Mouse (Mus musculus): ENCODE measurements at regions not wholly inside any gene's neighbourhood (a gene's known extent, or its start where the extent isn't known, plus 50 kb on each side); places are given as distances from the start of the nearest gene placed in this dataset.

DNA sequence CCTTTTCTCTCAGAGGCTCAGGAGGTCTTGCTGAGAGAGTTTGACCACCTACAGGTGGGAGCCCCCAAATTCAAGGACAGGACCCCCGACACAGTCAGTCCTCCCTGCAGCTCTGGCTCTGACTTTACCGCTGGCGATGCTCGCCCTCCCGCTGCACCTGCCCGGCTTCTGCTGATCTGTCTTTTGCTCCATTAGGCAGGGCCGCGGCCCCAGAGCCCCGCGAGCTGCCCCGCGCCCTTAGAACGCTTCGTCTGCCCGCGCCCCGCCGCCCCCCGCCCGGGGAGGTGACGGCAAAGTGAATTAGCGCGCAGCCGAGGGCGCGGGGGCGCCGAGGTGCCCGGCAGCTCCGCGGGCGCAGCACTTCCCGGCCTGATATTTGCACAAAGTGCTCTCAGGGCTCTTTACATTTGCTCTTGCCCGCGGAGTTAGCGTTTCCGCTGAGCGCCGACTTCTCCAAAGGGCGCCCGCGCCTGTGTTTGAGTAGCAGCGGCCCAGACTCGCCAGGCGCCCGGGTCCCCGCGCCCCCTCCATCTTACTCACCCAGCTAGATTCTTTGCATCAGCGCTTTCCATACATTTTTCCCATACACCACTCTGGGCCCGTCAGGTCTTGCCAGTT, 260.7 kb upstream of the 4930535I16Rik start:
- Histone ChIP-seq H3K36me3 (ENCODE audit: insufficient read depth, low read length) (no peaks in the 10 kb centered on the region), H3K27me3 (replicated peaks; ENCODE audit: insufficient read depth, low read length) (peaks cover 13% of the 10 kb centered on the region; the same call in 1 of the 2 replicates), H3K27ac (ENCODE audit: low read length) (no peak overlapping the region), H3K9me3 (ENCODE audit: low read length) (no peaks in the 10 kb centered on the region), H3K4me3 (ENCODE audit: low read depth, low read length) (peak overlapping the region; percentile 15; the same call in 1 of the 2 replicates), H3K4me2 (replicated peaks; ENCODE audit: low read depth, low read length) (peak overlapping the region; percentile 59), H3K9ac (replicated peaks; ENCODE audit: low read depth) (no peak overlapping the region), H3K4me1 (ENCODE audit: insufficient read depth, low read depth, low read length) (no peaks in the 10 kb centered on the region)
- DNase-seq (ENCODE audit: low spot score) (peak; percentile 40), ATAC-seq (no peak)
- 3% methylated on average over 40 of the region's 50 CpGs for WGBS
- TF ChIP-seq CTCF (IDR thresholded peaks at IDR 0.05) (no peak), EP300 (IDR thresholded peaks at IDR 0.05) (no peak)

DNA sequence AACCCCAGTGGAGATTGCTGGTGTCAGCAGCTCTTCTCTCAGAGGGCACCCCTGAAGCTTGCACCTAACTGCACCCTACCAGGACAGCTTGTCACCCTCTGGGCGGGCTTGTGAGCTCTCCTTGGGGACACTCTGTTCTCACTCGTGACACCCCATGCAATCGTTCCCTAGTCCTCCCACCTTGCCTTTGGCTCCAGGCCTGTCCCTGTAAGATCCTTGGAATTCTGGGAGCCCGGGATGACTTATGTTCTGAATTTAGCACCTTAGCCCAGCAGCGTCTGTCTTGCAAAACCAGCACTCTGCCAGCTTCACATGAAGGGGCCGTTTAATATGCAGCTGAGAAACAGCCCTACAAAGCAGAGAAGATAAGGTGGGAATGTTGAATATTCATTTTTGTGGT, 257.7 kb upstream of the 4930535I16Rik start:
- H3K9ac ChIP-seq (replicated peaks; ENCODE audit: low read depth), result no peak overlapping the region
- no peak overlapping the region for H3K4me2 ChIP-seq (replicated peaks; ENCODE audit: low read depth, low read length)
- H3K27me3 ChIP-seq (replicated peaks; ENCODE audit: insufficient read depth, low read length), result peaks cover 13% of the 10 kb centered on the region; the same call in 1 of the 2 replicates
- ATAC-seq (no peak), DNase-seq (ENCODE audit: low spot score) (no peak)
- no peak overlapping the region for H3K4me3 ChIP-seq (ENCODE audit: low read depth, low read length)
- no peaks in the 10 kb centered on the region for H3K9me3 ChIP-seq (ENCODE audit: low read length)
- no peaks in the 10 kb centered on the region for H3K4me1 ChIP-seq (ENCODE audit: insufficient read depth, low read depth, low read length)
- TF ChIP-seq EP300 (IDR thresholded peaks at IDR 0.05) (no peak), CTCF (IDR thresholded peaks at IDR 0.05) (no peak)
- WGBS, result 40% methylated on average over 6 of the region's 6 CpGs
- H3K27ac ChIP-seq (ENCODE audit: low read length), result no peak overlapping the region
- no peaks in the 10 kb centered on the region for H3K36me3 ChIP-seq (ENCODE audit: insufficient read depth, low read length)

DNA sequence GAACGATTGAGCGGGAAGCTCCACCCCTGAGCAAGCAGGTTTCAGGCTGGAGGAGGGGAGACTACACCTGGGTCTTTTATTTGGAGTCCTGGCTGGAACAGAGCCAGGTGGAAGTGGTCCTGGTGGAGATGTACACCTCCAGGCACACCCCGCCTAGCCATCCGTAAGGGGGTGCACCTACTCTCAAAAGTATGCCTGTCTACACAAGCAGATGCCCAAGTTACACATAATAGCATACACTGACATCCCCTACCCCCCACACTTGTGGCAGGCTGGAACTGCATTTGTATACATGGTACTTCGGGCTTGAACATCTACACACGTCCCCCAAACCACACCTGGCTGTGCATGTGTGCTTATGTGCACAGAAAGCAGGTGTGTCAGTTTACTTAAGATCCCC, 236.8 kb upstream of the 4930535I16Rik start:
- DNase-seq (ENCODE audit: low spot score) (no peak), ATAC-seq (no peak)
- Histone ChIP-seq H3K27ac (ENCODE audit: low read length) (no peak overlapping the region), H3K4me1 (ENCODE audit: insufficient read depth, low read depth, low read length) (no peaks in the 10 kb centered on the region), H3K4me3 (ENCODE audit: low read depth, low read length) (no peak overlapping the region), H3K27me3 (replicated peaks; ENCODE audit: insufficient read depth, low read length) (no peaks in the 10 kb centered on the region), H3K4me2 (replicated peaks; ENCODE audit: low read depth, low read length) (no peak overlapping the region), H3K9me3 (ENCODE audit: low read length) (no peaks in the 10 kb centered on the region), H3K36me3 (ENCODE audit: insufficient read depth, low read length) (no peaks in the 10 kb centered on the region), H3K9ac (replicated peaks; ENCODE audit: low read depth) (no peak overlapping the region)
- 68% methylated on average over 5 of the region's 6 CpGs for WGBS
- TF ChIP-seq EP300 (IDR thresholded peaks at IDR 0.05), result no peak
- no peak for TF ChIP-seq CTCF (IDR thresholded peaks at IDR 0.05)

DNA sequence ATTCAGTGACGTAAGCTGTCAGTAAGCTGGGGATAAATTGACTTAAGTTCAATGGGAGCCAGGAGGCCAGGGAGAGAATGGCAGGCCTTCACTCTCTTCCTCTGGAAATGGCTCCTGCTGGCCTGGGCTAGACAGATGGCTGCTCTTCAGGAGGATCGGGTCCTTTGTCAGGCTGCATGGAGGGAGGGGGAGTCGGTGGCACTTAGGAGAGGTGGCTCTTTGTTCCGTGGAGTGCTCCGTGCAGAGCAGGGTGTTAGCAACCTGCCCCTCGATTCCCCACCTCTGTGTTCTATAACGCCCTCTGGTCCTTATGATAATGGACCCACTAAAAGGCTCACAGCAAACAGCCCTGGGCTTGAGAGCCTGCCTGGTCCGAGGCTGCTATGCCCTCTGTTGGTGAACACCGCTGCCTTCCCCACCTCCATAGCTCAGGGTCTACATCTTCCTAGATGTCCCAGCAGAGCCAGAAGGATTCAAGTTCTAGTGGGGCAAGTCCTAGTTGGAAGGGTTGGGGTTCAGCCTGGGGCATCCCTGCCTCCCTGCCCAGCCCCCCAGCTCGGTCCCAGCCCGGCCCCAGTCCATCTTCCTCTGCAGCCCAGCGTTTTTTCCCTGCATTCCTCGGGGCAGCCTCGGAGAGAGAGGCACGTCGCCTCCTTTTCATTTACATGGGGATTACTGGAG, 232.1 kb upstream of the 4930535I16Rik start:
- H3K4me2 ChIP-seq (replicated peaks; ENCODE audit: low read depth, low read length), result no peak overlapping the region
- DNase-seq (ENCODE audit: low spot score), result no peak
- TF ChIP-seq CTCF (IDR thresholded peaks at IDR 0.05), result 0 out of 2 replicates have a peak, but pooled peaks have one; percentile 23
- TF ChIP-seq EP300 (IDR thresholded peaks at IDR 0.05), result no peak

DNA sequence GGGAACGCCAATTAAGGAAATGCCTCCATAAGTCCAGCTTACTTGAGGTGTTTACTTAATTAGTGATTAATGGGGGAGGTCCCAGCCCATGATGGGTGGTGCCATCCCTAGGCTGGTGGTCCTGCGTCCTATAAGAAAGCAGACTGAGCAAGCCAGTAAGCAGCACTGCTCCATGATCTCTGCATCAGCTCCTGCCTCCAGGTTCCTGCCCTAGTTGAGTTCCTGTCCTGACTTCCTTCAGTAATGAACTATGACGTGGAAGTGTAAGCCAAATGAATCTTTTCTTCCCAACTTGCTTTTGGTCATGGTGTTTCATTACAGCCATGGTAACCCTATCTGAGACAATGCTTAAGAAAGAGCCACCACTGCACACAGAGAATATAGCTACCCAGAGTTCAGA, 231.2 kb upstream of the 4930535I16Rik start:
- WGBS, result 65% methylated on average over 3 of the region's 3 CpGs
- no peak for ATAC-seq

More for the DNA sequence above, 232.1 kb upstream of the 4930535I16Rik start:
- Histone ChIP-seq H3K4me3 (ENCODE audit: low read depth, low read length) (no peak overlapping the region), H3K36me3 (ENCODE audit: insufficient read depth, low read length) (no peaks in the 10 kb centered on the region), H3K27me3 (replicated peaks; ENCODE audit: insufficient read depth, low read length) (no peaks in the 10 kb centered on the region), H3K9ac (replicated peaks; ENCODE audit: low read depth) (no peak overlapping the region), H3K9me3 (ENCODE audit: low read length) (no peaks in the 10 kb centered on the region), H3K4me1 (ENCODE audit: insufficient read depth, low read depth, low read length) (no peaks in the 10 kb centered on the region), H3K27ac (ENCODE audit: low read length) (no peak overlapping the region)
- whole genome bisulfite sequencing, result 11% methylated on average over 16 of the region's 16 CpGs
- ATAC-seq, result no peak

DNA sequence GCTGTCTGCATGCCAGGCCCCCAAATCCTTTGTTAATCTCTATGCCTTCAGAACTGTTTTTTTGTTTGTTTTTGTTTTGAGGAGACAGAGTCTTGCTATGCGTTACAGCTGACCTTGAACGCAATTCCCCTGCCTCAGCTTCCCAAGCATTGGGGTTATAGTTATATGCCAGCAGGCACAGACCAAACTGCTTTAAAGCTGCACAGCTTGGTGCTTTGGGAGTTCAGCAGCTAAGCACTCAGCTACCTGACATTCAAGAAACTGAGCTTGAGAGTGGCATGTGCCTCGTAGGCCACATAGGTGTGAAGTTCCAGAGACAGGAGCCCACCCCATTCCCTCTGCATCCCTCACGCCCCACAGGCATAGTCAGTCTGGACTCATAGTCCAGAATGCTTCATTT, 229.5 kb upstream of the 4930535I16Rik start:
- WGBS, result 54% methylated on average over 4 of the region's 4 CpGs
- H3K27me3 ChIP-seq (replicated peaks; ENCODE audit: insufficient read depth, low read length), result 0 out of 2 replicates have a peak, but pooled peaks cover 6% of the 10 kb centered on the region
- ATAC-seq (no peak), DNase-seq (ENCODE audit: low spot score) (no peak)
- H3K4me2 ChIP-seq (replicated peaks; ENCODE audit: low read depth, low read length), result no peak overlapping the region
- TF ChIP-seq EP300 (IDR thresholded peaks at IDR 0.05), result no peak
- no peak for TF ChIP-seq CTCF (IDR thresholded peaks at IDR 0.05)
- H3K4me1 ChIP-seq (ENCODE audit: insufficient read depth, low read depth, low read length), result no peaks in the 10 kb centered on the region
- no peak overlapping the region for H3K27ac ChIP-seq (ENCODE audit: low read length)
- H3K36me3 ChIP-seq (ENCODE audit: insufficient read depth, low read length), result no peaks in the 10 kb centered on the region
- no peak overlapping the region for H3K9ac ChIP-seq (replicated peaks; ENCODE audit: low read depth)
- H3K9me3 ChIP-seq (ENCODE audit: low read length), result no peaks in the 10 kb centered on the region
- no peak overlapping the region for H3K4me3 ChIP-seq (ENCODE audit: low read depth, low read length)

More for the DNA sequence above, 231.2 kb upstream of the 4930535I16Rik start:
- no peak for TF ChIP-seq CTCF (IDR thresholded peaks at IDR 0.05)
- TF ChIP-seq EP300 (IDR thresholded peaks at IDR 0.05), result no peak
- H3K9ac ChIP-seq (replicated peaks; ENCODE audit: low read depth), result no peak overlapping the region
- H3K9me3 ChIP-seq (ENCODE audit: low read length), result no peaks in the 10 kb centered on the region
- H3K27ac ChIP-seq (ENCODE audit: low read length), result no peak overlapping the region
- no peaks in the 10 kb centered on the region for H3K27me3 ChIP-seq (replicated peaks; ENCODE audit: insufficient read depth, low read length)
- no peaks in the 10 kb centered on the region for H3K4me1 ChIP-seq (ENCODE audit: insufficient read depth, low read depth, low read length)
- no peak for DNase-seq (ENCODE audit: low spot score)
- H3K4me2 ChIP-seq (replicated peaks; ENCODE audit: low read depth, low read length), result no peak overlapping the region
- no peak overlapping the region for H3K4me3 ChIP-seq (ENCODE audit: low read depth, low read length)
- no peaks in the 10 kb centered on the region for H3K36me3 ChIP-seq (ENCODE audit: insufficient read depth, low read length)

All from lung, postnatal 0 days (tissue).